Mouse (Mus musculus): Measurements from ENCODE around the gene Prelid3b.

GRCm38 (mm10) chr2:174438181-174438580 lies 34.7 kb downstream of the Prelid3b start:
- TF ChIP-seq POLR2A (IDR thresholded peaks at IDR 0.05; ENCODE audit: control insufficient read depth, low read depth, low read length), result no peak
- TF ChIP-seq CTCF (IDR thresholded peaks at IDR 0.05; ENCODE audit: control insufficient read depth, insufficient read depth, insufficient replicate concordance, low read depth, low read length), result no peak
